In genomic region chr5:92634916-92635315, GRCm38 (mm10) we compare ENCODE assay signal across 29 mouse cellular contexts. TPM values are rescaled to one million over a fixed set of nuclear protein-coding genes. Genes with fewer than 3 reads are reported as not detected.
"Had no signal": no experiment of that assay in that cellular context is flagged by ENCODE, and none has a peak within 500 bp of the region (broad histone marks: within the 10 kb centered on the region; RNA-seq: fewer than 3 reads in every experiment).

No protein-coding gene starts in this region.

- H3K36me3 ChIP-seq: embryonic facial prominence, embryonic 10.5 days; embryonic facial prominence, embryonic 12.5 days; embryonic facial prominence, embryonic 13.5 days; embryonic facial prominence, embryonic 15.5 days; forebrain, embryonic 10.5 days; forebrain, embryonic 15.5 days had no signal

- DNase-seq: cerebellum, adult 18-20 months; cerebellum, adult 2 months; cerebellum, adult 8-10 months; cerebellum, adult 9-10 months; cerebellum, adult 9-11 months; cerebellum, postnatal 10 days; cerebellum, postnatal 14 days; cerebellum, postnatal 25 days; cerebellum, postnatal 36 days; embryo, embryonic 11 days; gastrocnemius, adult 2 months; gastrocnemius, postnatal 10 days; gastrocnemius, postnatal 14 days; gastrocnemius, postnatal 25 days; gastrocnemius, postnatal 36 days; heart, adult 11 months; heart, adult 18-20 months; heart, adult 2 months had no signal

- H3K4me3 ChIP-seq: embryonic facial prominence, embryonic 10.5 days; embryonic facial prominence, embryonic 12.5 days; embryonic facial prominence, embryonic 13.5 days; embryonic facial prominence, embryonic 15.5 days; erythroblast, embryonic 14.5 days; forebrain, embryonic 10.5 days; forebrain, embryonic 13.5 days; forebrain, embryonic 15.5 days; gastrocnemius, adult 2 months; heart, adult 2 months had no signal

- H3K4me1 ChIP-seq: embryonic facial prominence, embryonic 12.5 days; embryonic facial prominence, embryonic 13.5 days; embryonic facial prominence, embryonic 15.5 days; forebrain, embryonic 10.5 days; forebrain, embryonic 13.5 days; forebrain, embryonic 15.5 days had no signal

- H3K27me3 ChIP-seq: embryonic facial prominence, embryonic 12.5 days; embryonic facial prominence, embryonic 13.5 days; embryonic facial prominence, embryonic 15.5 days; forebrain, embryonic 13.5 days; forebrain, embryonic 15.5 days had no signal

- H3K4me2 ChIP-seq: embryonic facial prominence, embryonic 12.5 days; embryonic facial prominence, embryonic 13.5 days; embryonic facial prominence, embryonic 15.5 days; forebrain, embryonic 13.5 days; forebrain, embryonic 15.5 days had no signal

- ATAC-seq: forebrain, embryonic 13.5 days; forebrain, embryonic 14.5 days; forebrain, embryonic 15.5 days; forebrain, embryonic 16.5 days had no signal

- H3K9ac ChIP-seq: embryonic facial prominence, embryonic 12.5 days; embryonic facial prominence, embryonic 13.5 days; embryonic facial prominence, embryonic 15.5 days; forebrain, embryonic 13.5 days; forebrain, embryonic 15.5 days had no signal

- H3K9me3 ChIP-seq: embryonic facial prominence, embryonic 10.5 days; embryonic facial prominence, embryonic 12.5 days; embryonic facial prominence, embryonic 13.5 days; embryonic facial prominence, embryonic 15.5 days; forebrain, embryonic 10.5 days; forebrain, embryonic 13.5 days; forebrain, embryonic 15.5 days had no signal

- H3K27ac ChIP-seq: embryonic facial prominence, embryonic 10.5 days; embryonic facial prominence, embryonic 12.5 days; embryonic facial prominence, embryonic 13.5 days; embryonic facial prominence, embryonic 15.5 days; forebrain, embryonic 10.5 days; forebrain, embryonic 13.5 days; forebrain, embryonic 15.5 days; gastrocnemius, adult 2 months; heart, adult 2 months had no signal

RNA-seq across cellular contexts. Expression of gene Ccdc158, which starts 40.2 kb away (rescaled TPM):
- total RNA-seq: gastrocnemius, postnatal 10 days; heart, adult 18-20 months had no signal
- polyA plus RNA-seq: erythroblast, embryonic 14.5 days; heart, adult 2 months had no signal

RNA-seq across cellular contexts. Expression of gene Shroom3, which starts 48.3 kb away (rescaled TPM):
- total RNA-seq: granulocyte monocyte progenitor cell, adult 5-6 weeks had no signal
